Mouse (Mus musculus) spleen, postnatal 14 days (tissue): Measurements from ENCODE around the gene AU021092.
"Not testable (repeated sequence)": the region's sequence is repeated elsewhere in the genome, so short reads cannot be mapped to it uniquely, and the experiment has no call there.

Experiments
- DNase-seq, 2 experiments: peaks; one replicate each; pipeline ENCODE4 v3.0.0; 2021 to 2022; ENCODE audit warnings: low spot score in 2 of 2

The AU021092 gene

DNA sequence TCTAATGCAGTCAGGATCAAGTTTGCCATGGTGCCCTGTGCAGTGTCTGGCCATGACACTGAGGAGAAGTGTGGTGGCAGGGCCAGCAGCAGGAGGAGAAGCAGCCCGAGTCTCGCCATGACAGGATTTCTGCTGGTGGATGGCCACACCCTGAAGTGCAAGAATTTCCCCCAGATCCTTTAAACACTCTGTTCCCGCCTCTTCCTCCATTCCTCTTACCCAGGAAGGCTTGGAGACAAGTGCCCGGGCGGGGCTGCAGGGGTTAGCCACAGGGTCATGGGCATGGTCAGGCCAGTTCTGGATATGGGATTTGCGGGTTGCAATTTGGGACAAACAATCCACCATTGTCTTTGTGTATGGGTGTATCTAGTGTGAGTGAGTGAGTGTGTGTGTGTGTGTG, at the start of gene AU021092:
TSS of gene AU021092 (minus strand) at position 160 of the 400 bp plus-strand sequence.
- DNase-seq, result no peak

DNA sequence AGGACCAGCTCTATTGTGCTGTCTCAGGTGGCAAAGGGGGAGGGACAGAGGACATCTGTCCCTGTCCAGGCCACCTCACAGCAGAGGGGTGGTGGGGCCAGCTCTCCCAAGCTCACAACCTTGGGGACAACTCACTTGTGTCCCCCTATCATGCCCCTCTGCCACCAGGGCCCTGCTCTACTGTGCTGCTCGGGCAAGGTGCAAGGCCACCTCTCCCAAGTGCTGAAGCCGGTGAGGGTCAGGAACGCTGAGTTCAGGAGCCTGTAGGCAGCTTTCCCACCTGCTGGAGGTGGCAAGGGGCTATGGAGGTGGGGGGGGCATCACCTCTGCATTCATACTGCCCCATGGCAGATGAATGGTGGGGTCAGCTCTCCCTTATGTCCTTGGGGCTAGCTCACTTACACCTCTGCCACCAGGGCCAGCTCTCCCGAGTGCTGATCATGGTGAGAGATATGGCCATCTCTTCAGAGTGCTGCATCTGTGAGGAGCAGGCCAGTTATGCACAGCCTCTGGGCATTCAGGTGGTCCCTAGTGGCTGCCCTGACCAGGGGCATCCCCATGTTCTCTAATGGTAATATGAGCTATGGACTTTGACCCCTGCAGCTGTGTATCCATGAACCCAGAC, 49.4 kb upstream of the AU021092 start:
- no peak for DNase-seq

DNA sequence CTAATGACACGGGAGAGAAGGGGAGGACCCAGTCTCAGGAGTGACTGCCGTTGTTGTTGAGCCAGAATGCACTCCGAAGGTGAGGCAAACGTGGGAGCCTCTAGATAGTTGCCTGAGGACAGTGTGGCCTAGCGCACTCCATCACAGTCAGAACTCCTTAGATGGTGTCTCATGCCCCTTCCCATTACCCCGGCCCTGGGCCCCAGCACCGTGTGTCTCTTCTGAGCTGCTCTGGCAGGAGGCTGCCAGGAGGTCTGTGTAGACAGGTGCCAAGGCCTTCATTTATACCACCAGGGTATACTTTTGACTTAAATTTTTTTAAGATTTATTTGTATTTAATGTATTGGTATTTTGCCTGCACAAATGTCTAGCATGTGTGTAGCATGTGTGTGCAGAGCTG, 41.8 kb upstream of the AU021092 start:
- DNase-seq, result no peak

DNA sequence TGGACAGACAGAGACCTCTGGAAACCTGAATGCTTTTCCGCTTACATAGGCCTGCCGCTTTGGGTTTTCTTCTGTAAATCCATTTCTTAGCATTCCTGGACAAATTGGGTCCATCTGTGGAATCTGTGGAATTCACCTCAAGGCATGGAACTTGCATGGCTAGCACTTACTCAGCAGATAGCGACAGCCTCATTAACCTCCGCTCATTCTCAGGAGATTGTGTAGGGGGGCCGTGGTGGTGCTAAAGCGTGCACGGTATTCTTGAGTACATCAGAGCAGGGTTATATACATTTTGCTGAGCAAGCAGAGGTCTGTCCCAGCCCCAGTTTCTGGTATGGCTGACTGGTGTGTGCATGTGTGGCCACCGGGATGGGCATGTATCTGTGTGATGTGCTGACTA, 41.1 kb upstream of the AU021092 start:
- DNase-seq, result no peak

DNA sequence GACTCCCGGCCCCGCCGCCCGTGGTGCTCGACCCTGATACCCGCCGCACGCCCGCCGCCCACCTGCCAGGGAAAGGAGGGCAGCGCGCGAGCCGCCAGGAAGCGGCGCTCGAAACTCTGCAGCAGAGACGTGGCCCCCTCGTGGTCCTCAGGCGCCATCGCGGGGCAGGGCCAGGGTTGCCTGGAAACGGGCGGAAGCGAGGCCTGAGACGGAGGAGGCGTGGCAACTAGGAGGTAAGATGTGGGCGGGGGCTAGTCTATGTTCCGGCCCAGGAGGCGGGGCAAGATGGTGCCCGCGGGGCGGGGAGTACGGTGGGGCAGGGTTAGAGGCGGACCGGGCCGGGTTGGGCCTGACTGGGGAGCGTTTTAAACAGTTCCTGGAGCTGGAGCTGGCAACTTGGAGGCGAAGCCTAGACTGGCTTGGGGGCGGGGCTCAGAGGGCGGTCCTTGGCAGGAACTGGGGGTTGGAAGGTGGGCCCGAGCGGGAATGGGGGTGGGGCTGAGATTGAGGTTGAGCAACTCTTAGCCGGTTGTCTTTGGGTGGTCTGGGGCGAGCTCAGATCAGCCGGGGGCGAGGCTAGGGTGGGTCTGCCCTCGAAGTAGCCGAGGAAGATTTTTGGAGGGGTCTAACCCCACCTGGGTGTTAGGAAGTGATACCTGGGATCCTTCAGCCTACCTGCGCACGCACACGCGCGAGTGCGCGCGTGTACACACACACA, 33.8 kb upstream of the AU021092 start, which contains the start of gene Eef2kmt:
TSS of gene Eef2kmt (minus strand) at position 205 of the 718 bp plus-strand sequence.
- DNase-seq, result peak; percentile 93 to 97

DNA sequence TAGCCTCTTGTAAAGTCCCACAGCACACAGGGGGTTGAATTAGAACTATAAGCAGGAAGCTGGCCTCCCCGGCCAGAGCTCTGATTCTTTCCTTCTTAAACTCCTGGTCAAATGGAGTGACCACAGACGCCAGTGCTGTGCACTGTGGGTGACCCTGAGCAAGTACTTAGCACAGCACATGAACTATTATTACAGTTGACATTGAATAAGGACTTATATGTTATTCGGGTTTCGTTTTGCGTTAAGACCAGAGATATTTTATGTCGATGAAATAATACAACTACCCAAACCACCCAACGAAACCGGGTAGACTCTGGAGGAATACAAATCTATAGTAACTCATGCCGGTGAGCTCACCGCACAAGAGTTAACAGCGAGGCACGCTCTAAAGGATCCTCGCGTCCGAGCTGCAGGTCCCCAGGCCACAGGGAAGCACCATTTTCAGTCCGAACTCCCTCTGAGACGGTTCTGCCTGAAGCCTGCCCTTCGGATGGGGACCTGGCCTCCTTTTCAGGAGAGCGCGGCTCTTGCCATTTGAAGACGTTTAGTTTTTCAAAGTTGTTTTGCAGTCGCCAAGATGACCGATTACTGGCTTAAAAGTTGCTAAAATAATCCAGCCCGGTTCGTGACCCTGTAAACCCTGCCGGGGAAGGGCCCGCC, 33.1 kb upstream of the AU021092 start:
- no peak for DNase-seq

DNA sequence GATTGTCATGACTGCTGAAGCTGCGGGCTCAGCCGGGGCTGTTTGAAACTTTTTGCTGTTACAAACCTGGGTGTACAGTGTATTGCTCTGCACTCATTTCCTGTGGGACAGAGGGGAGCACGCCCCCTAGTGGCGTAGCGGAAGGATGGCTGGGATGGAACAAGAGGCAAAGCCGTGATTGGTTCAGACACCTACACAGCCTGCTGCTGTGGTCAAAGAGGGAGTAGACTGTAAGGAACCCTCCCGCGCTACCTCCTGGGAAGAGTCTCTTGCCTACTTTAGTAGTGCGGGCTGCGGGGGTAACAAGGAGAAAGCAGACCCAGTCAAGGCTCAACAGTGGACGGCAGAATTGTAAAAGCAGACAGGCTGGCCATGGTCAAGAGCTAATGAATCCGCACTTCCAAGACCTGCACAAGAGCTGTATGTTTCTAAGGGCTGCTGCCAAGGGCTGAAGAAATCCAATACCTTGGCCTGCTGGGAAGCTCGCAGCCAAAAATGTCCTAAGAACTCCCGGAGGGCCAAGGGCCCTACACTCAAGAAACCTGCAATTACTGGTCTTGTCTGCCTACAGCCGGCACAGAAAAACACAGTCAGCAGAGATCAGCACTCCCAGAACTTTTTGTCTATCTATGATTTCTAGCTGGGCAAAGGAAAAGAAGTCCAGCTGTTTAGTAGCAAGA, 32.4 kb upstream of the AU021092 start:
- peak; percentile 60 to 74 for DNase-seq

DNA sequence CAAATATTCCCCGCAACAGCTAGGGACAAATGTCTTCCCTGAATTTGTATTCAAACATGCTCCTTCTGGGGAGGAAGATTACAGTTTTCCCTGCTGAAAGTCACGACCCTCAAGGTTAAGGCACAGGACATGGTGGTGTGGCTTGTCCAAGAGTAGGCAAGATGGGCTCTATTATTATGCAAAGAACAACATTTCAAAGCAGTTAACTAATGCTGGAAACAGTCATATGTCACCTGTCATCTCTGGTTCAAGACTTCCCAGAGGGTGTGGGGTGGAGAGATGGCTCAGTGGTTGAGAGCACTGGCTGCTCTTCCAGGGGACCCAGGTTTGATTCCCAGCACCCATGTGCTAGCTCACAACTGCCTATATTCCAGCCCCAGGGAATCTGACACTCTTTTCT, 30.2 kb upstream of the AU021092 start:
- no peak for DNase-seq

DNA sequence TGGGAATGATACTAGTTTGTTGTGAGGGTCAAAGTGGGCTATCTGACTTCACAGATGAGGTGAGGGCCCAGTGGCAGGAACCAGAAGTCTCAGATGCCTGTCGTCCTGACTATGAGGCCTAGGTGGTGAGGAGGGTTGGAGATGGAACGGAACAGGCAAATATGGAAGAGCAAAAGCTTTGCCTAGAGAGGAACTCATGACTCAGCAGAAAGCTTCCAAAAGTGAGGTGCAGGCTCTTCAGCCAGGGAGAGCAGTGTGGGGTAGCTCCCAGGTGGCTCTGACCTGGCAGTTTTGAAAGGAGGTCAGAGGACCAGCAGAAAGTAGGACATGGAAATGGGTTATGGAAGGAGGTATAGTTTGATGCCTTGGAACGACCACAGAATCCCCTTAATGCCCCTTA, 28.8 kb upstream of the AU021092 start:
- no peak for DNase-seq

DNA sequence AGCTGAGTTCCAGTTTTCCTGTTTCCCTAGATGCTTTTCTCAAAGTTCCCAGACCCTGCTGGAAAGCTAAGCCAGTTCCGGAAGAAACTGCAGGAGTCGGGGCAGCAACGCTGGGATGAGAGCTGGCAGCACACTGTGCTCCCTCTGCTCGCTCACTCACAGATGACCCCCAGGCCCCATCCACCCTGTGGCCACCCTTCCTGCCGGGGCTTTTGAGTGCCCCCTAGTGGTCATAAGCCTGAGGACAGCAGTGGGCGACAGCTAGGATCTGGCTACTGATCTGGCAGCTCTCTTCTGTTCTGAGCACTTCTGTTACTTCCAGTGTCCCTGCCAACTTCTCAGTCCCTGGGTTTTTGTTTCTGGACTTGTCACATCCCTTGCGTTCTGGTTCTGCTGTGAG, 22.3 kb upstream of the AU021092 start:
- peak in 1 of 2 experiments; percentile 58 for DNase-seq

DNA sequence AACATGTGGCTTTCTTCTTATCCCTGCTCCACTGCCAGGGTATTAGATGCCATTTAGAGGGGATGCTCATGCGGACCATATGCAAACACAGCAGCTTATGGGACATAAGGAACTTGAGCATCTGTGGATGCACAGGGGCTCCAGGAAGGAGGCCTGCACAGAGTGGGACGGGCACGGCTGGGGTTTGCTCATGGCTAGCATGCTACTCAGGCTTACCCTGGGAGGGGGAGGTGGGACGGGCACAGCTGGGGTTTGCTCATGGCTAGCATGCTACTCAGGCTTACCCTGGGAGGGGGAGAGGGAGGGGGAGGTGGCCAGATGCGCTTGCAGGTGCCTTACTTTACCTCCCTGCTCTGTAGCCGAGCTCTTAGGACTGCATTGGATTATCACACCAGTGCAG, 20.8 kb upstream of the AU021092 start:
- no peak for DNase-seq

DNA sequence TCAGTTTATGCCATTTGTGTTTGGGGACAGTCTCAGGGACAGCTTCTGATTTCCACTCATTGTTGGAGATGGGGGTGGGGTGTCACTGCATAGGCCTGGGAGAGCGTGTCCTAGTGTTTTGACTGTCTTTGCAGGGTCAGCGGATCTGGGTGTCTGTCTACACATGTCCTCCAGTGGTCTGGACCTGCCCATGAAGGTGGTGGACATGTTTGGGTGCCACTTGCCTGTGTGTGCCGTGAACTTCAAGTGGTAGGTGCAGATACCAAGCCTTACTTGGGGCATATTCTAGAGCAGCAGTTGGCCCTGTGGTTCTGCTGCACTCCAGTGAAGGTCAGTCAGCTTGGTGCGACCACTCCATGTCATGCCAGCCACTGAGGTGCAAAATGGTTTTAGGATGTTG, 20.3 kb upstream of the AU021092 start:
- no peak for DNase-seq

DNA sequence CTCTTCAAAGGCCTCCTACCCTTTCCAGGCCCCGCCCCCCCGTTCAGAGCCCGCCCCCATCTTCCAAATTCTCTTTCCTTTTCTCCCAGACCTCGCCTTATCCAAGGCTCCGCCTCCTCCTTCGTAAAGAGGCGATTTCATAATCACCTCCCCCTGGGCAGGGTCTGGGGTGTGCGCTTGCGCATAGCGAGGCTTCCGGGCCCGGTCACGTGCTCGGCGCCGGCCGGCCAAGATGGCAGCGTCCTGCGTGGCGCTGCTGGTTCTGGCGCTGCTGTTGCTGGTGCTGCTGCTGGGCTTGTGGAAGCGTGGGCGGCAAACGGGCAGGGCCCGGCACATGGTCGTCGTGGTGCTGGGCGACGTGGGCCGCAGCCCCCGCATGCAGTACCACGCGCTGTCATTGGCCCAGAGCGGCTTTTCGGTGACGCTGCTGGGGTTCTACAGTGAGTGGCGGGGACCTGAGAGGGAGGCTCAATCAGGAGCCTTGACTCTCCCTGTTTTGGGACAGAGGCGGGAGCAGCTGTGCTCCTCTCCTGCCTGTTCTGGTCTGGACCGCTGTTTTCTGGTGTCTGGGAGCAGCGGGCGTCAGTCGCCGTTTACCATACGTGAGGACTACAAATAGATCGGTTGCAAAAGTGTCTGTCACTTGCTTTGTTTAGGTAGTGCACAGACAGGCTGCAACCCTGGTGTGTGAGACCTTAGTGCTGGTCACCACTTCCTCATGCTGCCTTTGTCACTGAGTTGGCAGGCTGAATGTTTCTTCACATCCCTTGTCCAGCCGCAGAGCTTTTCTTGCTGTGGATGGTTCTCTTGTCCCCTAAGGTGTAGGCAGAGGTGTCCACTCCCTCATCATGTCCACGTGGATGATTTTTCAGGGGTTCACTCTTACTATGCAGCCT, 11.6 kb upstream of the AU021092 start, which contains the start of gene Alg1:
TSS of gene Alg1 (plus strand) at position 204 of the 896 bp plus-strand sequence.
- peak; percentile 80 to 87 for DNase-seq

DNA sequence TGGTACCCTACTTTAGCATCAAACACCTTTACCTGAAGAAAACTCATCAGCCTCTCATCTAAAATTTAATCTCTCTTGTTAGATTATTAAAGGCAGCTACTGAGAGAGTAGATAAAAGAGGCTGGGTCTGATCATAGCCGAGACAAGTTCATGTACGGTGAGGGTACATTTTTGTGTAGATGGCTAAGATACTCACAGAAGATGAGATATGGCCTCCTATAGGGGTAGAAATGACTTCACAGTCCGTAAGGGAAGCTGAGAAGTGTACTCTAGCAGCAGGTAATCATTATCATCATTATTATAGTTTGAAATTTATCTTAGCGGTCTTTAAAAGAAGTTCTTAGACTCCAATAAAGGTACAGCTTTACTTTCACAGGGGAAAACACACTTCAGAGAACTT, 10.9 kb upstream of the AU021092 start:
- DNase-seq, result no peak

DNA sequence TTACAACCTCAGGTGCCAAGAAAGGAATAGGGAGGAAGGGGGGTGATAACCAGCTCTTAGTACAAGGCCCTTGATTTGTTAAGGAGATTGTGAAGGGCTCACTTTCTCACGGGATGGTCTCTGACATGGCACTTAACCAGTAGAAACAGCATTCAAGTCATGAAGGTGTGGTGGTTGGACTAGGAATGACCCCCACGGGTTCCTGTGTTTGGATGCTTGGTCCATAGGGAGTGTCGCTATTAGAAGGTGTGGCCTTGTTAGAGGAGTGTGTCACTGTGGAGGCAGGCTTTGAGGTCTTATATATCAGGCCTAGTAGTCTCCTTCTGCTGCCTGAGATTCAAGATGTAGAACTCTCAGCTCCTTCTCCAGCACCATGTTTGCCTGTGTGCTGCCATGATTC, 6.0 kb upstream of the AU021092 start:
- DNase-seq, result not testable (repeated sequence)

DNA sequence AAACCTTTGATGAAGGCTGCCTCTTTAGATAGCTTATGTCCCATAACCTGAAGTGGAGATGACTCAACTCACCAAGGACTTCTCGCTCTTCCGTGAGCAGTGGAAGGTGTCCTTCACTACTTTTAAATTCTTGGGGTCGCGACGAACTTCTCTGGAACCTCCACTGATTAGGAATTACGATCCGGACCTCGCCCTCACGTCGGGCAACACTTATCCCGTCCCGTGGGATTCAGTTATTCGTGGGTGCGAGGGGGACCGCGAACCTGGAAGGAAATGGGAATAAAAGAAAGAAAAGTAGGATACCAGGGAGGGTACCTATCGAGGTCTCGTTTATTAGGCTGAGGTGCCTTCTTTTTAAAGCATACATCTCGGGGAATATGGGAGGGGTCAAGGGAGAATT, 5.4 kb upstream of the AU021092 start:
- DNase-seq, result not testable (repeated sequence)

DNA sequence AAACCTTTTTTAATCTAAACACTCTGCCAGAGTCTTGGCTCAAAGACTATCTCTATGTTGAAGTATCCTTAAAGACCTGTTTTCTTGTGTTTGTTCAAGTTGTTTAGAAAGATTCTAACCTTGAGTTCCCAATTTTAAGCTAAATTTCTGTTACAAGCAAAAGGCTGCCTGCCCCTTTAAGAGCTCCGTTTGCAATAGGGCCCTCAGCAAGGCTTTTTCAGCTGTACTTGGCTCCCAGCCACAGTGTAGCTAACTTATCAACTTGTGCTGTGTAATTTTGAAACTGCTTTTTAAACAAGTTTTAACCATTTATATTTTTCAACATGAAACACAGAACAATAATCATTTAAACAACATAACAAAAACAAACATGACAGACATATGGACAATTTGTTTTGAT, 4.4 kb upstream of the AU021092 start:
- DNase-seq, result not testable (repeated sequence)

DNA sequence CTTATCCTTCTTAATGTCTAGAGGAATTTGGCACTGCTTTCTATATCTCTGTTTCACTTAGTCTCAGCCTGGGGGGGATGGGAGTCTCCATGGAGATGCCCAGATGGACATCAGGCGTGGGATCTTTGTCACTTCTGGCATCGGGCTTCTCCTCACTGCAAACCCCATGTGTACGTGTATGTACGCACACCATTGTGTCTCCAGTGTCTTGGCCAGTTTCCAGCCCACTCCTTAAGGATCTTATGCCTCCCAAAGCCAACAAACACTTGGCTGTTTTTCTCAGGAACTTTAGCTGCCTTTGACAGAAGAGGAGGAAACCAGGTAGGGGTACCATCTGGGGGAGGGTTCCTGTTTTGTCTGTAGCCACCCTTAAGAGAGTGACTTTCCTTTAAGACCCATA, 696 bp downstream of the AU021092 start:
- DNase-seq, result no peak

DNA sequence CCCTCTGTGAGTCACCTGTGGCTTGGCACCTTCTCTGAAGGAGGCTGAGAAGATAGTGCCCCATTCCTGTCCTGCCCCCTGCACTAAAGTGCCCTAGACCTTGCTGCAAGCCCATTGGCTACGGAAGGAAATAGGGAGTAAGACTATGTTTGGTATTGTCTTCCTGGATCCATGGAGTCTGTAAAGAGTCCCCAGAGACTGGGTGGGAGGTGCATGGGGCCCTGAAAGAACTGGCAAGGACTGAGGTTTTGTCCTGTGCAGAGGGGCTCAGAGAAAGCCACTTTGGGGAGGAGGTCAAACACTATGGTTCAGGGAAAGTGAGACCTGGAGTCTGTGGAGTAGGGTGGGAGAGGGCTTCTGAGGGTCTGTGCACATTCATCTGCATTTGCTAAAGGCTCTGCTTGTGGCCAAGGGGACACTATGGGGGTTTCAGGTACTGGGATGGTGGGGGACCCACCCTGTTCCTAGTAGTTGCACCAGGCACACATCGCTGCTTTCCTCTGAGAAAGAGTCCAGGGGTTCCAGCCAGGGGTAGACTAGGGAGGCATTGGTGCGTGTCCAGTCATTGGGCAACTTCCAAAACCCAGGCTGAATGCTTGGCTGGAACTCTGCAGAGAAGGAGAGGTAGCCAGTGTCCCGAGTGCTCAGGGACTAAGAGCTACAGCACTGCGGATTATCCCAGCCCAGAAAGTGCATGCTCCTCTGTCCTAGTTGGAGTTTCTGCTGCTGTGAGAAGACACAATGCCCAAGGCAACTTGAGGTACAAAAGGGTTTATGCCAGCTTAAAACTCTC, 4.6 kb downstream of the AU021092 start:
- no peak for DNase-seq

DNA sequence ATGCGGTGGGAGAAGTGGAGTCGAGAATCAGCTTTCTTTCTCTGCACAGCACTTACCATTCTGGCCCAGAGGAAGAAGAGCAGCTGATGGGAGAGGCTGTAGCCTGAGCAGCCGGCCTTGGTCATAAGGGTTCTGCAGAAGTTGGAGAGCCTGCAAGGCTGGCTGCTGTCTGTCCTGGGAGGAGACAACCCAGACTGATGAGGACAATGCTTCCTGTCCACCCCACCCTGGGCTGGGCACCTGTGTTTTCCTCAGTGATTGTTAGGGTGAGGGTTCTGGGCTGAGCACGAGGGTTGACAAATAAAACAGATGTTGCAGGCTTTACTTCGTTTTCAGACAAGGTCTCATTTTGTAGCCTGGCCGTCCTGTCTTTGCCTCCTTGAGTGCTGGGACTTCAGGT, 5.4 kb downstream of the AU021092 start:
- DNase-seq, result no peak
